Mouse (Mus musculus) E14TG2a.4 (cell line): ENCODE measurements around the gene Il31ra.

ENCODE experiments used
- CTCF ChIP-seq: conservative IDR thresholded peaks from 2 replicates; pipeline ENCODE4 v1.5.1; 2014; ENCODE audit warnings: low read length
- NANOG ChIP-seq: IDR thresholded peaks from 2 replicates; pipeline ENCODE4 v1.6.1; 2014; ENCODE audit warnings: borderline replicate concordance, low read length, mixed read lengths
- POU5F1 ChIP-seq: IDR thresholded peaks from 2 replicates; pipeline ENCODE4 v1.6.1; 2014; ENCODE audit warnings: low read length, borderline replicate concordance

DNA sequence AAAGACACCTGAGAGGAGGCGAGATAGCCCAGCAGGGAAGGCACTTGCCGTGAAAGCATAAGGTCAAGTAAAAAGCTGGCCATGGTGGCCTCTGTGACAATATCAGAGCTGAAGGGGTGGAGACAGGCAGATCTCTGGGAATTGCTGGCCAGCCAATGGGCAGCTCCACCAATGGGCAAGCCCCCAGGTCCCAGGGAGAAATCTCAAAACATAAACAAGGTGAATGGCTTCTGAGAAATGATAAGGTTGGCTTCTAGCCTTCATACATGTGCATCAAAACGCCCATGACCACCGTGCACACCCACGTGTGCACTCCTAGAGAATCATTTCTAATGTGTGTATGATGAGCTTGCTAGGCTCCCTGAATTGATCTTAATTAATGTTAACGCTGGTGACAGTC, 61.9 kb downstream of the Il31ra start:
- TF ChIP-seq CTCF: no peak
- no peak for TF ChIP-seq POU5F1
- TF ChIP-seq NANOG: no peak
